ENCODE assay signal across 8 mouse cellular contexts in the genomic region with DNA sequence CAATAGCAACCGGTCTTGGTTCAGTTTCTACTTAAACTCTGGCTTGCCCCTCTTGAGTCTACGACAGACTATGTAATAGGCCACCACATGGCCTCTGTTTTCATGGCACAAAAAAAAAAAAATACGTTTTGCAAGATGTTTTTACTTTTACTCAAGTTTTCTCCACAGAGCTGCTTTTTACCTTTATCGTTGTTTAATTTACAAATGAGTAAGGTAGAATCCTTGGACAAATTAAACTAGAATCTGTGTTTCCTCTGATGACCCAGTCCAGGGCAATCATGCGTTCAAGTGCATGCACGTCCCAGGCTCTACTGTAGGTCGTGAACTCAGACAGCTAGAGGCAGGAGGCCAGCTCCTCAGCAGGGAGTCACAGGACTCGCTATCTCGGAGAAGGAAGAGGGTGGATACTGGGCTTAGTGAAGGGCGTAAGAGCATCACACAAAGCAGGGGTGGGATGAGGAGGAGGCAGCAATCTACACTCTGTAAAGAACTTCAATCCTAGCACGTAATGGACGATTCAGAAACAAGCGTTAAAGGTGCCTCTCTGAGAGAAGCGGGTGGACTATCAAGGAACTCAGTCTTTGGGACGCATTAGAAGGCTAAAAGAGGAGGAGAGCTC. TPM values are rescaled to one million over a fixed set of nuclear protein-coding genes. Genes with fewer than 3 reads are reported as not detected.
DNase-seq lines count a peak whose midpoint lies in the region; ATAC-seq lines count a peak whose summit lies in the region.

No protein-coding gene starts in this region.

- H3K4me3 ChIP-seq in forebrain, embryonic 15.5 days, result peak overlapping the region; percentile 65
- peak overlapping the region; percentile 58 for H3K4me3 ChIP-seq in hindbrain, embryonic 11.5 days (ENCODE audit: low read depth, low read length)

- peak overlapping the region; percentile 91 for H3K4me2 ChIP-seq in forebrain, embryonic 15.5 days (replicated peaks)
- peak overlapping the region; percentile 85 for H3K4me2 ChIP-seq in hindbrain, embryonic 11.5 days (replicated peaks; ENCODE audit: low read depth, low read length)

- peak overlapping the region; percentile 97 for H3K27ac ChIP-seq in forebrain, embryonic 15.5 days (replicated peaks)
- peak overlapping the region; percentile 99 for H3K27ac ChIP-seq in hindbrain, embryonic 11.5 days (ENCODE audit: low read depth, low read length)

- H3K27me3 ChIP-seq in forebrain, embryonic 15.5 days, result no peaks in the 10 kb centered on the region
- H3K27me3 ChIP-seq in hindbrain, embryonic 11.5 days (ENCODE audit: control insufficient read depth, insufficient read depth, low read length), result no peaks in the 10 kb centered on the region

- DNase-seq in layer of hippocampus, adult 11-12 months (ENCODE audit: low spot score), result peak; percentile 60
- DNase-seq in layer of hippocampus, adult 9-10 months (ENCODE audit: low spot score), result no peak
- peak; percentile 80 for DNase-seq in cerebellum, adult 11 months
- DNase-seq in hindbrain, embryonic 11.5 days (ENCODE audit: low spot score), result no peak
- DNase-seq in left cerebral cortex, postnatal 4 days, result peak; percentile 91
- peak; percentile 66 for DNase-seq in spleen, postnatal 10 days (ENCODE audit: low spot score in 2 of 2)

- no peaks in the 10 kb centered on the region for H3K9me3 ChIP-seq in forebrain, embryonic 15.5 days
- no peaks in the 10 kb centered on the region for H3K9me3 ChIP-seq in hindbrain, embryonic 11.5 days (ENCODE audit: control insufficient read depth, low read length)

- 2% methylated on average over 15 of the region's 15 CpGs for WGBS in forebrain, embryonic 15.5 days
- under 1% methylated on average over 15 of the region's 15 CpGs for WGBS in hindbrain, embryonic 11.5 days

- intact Hi-C loops in left cerebral cortex, postnatal 4 days (cut with DNase I), result no loop called here

- H3K4me1 ChIP-seq in forebrain, embryonic 15.5 days, result peaks cover 53% of the 10 kb centered on the region
- H3K4me1 ChIP-seq in hindbrain, embryonic 11.5 days (replicated peaks; ENCODE audit: control insufficient read depth, insufficient read depth, low read length), result peaks cover 18% of the 10 kb centered on the region

- H3K9ac ChIP-seq in forebrain, embryonic 15.5 days (replicated peaks), result peak overlapping the region; percentile 70
- H3K9ac ChIP-seq in hindbrain, embryonic 11.5 days (ENCODE audit: low read depth, low read length), result peak overlapping the region; percentile 74

- peaks cover 28% of the 10 kb centered on the region for H3K36me3 ChIP-seq in forebrain, embryonic 15.5 days
- H3K36me3 ChIP-seq in hindbrain, embryonic 11.5 days (ENCODE audit: control insufficient read depth, insufficient read depth, low read length), result peaks cover 3% of the 10 kb centered on the region; the same call in 1 of the 2 replicates

- ATAC-seq in forebrain, embryonic 15.5 days (replicated peaks), result peak; percentile 20
- ATAC-seq in hindbrain, embryonic 11.5 days (ENCODE audit: low FRiP score), result peak; percentile 13; the same call in 1 of the 2 replicates
- ATAC-seq in megakaryocyte-erythroid progenitor cell, adult 5-6 weeks (replicated peaks; ENCODE audit: low FRiP score, low TSS enrichment, poor library complexity, severe bottlenecking), result peak; percentile 36

RNA-seq across cellular contexts. Expression of a gene that starts 0.9 kb away (rescaled TPM):
- polyA plus RNA-seq in forebrain, embryonic 15.5 days (2015; fragmentation: Nextera tagmentation; extraction: Ambion mirVana), result 17.4 and 17.5 TPM in 2 replicates
- polyA plus RNA-seq in hindbrain, embryonic 11.5 days (2014; fragmentation: Nextera tagmentation; extraction: Ambion mirVana), result 14.2 and 17.5 TPM in 2 replicates
- 10 to 100 TPM; 47.7 to 51.5 TPM for total RNA-seq in left cerebral cortex, postnatal 4 days (2021)
- 42.8 and 72.8 TPM in 2 replicates for total RNA-seq in megakaryocyte-erythroid progenitor cell, adult 5-6 weeks (2014; fragmentation: Nextera tagmentation)
- total RNA-seq in megakaryocyte-erythroid progenitor cell, adult 5-6 weeks (2017), result 2.7 and 3.8 TPM in 2 replicates

RNA-seq across cellular contexts. Expression of a gene that starts 21.9 kb away (rescaled TPM):
- polyA plus RNA-seq in forebrain, embryonic 15.5 days (2015; fragmentation: Nextera tagmentation; extraction: Ambion mirVana), result 130 and 137 TPM in 2 replicates
- polyA plus RNA-seq in hindbrain, embryonic 11.5 days (2014; fragmentation: Nextera tagmentation; extraction: Ambion mirVana), result 173 and 179 TPM in 2 replicates
- 10 to 100 TPM; 65.3 to 65.5 TPM for total RNA-seq in left cerebral cortex, postnatal 4 days (2021)
- total RNA-seq in megakaryocyte-erythroid progenitor cell, adult 5-6 weeks (2014; fragmentation: Nextera tagmentation), result 135 and 140 TPM in 2 replicates
- total RNA-seq in megakaryocyte-erythroid progenitor cell, adult 5-6 weeks (2017), result 213 and 264 TPM in 2 replicates

RNA-seq across cellular contexts. Expression of a gene that starts 23.5 kb away (rescaled TPM):
- polyA plus RNA-seq in forebrain, embryonic 15.5 days (2015; fragmentation: Nextera tagmentation; extraction: Ambion mirVana), result 320 and 321 TPM in 2 replicates
- 210 and 214 TPM in 2 replicates for polyA plus RNA-seq in hindbrain, embryonic 11.5 days (2014; fragmentation: Nextera tagmentation; extraction: Ambion mirVana)
- total RNA-seq in left cerebral cortex, postnatal 4 days (2021), result 100 to 1,000 TPM; 298 to 302 TPM
- 100 and 123 TPM in 2 replicates for total RNA-seq in megakaryocyte-erythroid progenitor cell, adult 5-6 weeks (2014; fragmentation: Nextera tagmentation)
- total RNA-seq in megakaryocyte-erythroid progenitor cell, adult 5-6 weeks (2017), result 106 and 124 TPM in 2 replicates

RNA-seq across cellular contexts. Expression of a gene that starts 26.5 kb away (rescaled TPM):
- polyA plus RNA-seq in forebrain, embryonic 15.5 days (2015; fragmentation: Nextera tagmentation; extraction: Ambion mirVana), result 76.4 and 80.6 TPM in 2 replicates
- polyA plus RNA-seq in hindbrain, embryonic 11.5 days (2014; fragmentation: Nextera tagmentation; extraction: Ambion mirVana), result 41.4 and 42.2 TPM in 2 replicates
- total RNA-seq in left cerebral cortex, postnatal 4 days (2021), result 100 to 1,000 TPM; 291 to 312 TPM
- not detected in 2 replicates for total RNA-seq in megakaryocyte-erythroid progenitor cell, adult 5-6 weeks (2014; fragmentation: Nextera tagmentation)
- total RNA-seq in megakaryocyte-erythroid progenitor cell, adult 5-6 weeks (2017), result 0.14 and 0.23 TPM in 2 replicates

RNA-seq across cellular contexts. Expression of a gene that starts 32.1 kb away (rescaled TPM):
- 0.62 and 1.1 TPM in 2 replicates for polyA plus RNA-seq in forebrain, embryonic 15.5 days (2015; fragmentation: Nextera tagmentation; extraction: Ambion mirVana)
- 1.1 and 2.2 TPM in 2 replicates for polyA plus RNA-seq in hindbrain, embryonic 11.5 days (2014; fragmentation: Nextera tagmentation; extraction: Ambion mirVana)
- total RNA-seq in left cerebral cortex, postnatal 4 days (2021), result 1 to 10 TPM in 1 of 2 experiments, under 1 TPM in 1; 0.56 to 1.1 TPM
- 20.9 and 31.7 TPM in 2 replicates for total RNA-seq in megakaryocyte-erythroid progenitor cell, adult 5-6 weeks (2014; fragmentation: Nextera tagmentation)
- total RNA-seq in megakaryocyte-erythroid progenitor cell, adult 5-6 weeks (2017), result 10.5 and 10.8 TPM in 2 replicates

Comparison
In these comparisons a context has a peak if more than half of its experiments do, and no peak if none do; other contexts are left out.
1. DNase-seq: peak in layer of hippocampus, adult 11-12 months (single experiment), cerebellum, adult 11 months (single experiment), left cerebral cortex, postnatal 4 days (single experiment) and spleen, postnatal 10 days (2 of 2); none in layer of hippocampus, adult 9-10 months (single experiment) and hindbrain, embryonic 11.5 days (single experiment).
2. Peak in every context shown above with its lines, with median percentiles within 50 percentile points of each other: ATAC-seq.